Mouse (Mus musculus): Measurements from ENCODE around the gene Wipi1.

DNA sequence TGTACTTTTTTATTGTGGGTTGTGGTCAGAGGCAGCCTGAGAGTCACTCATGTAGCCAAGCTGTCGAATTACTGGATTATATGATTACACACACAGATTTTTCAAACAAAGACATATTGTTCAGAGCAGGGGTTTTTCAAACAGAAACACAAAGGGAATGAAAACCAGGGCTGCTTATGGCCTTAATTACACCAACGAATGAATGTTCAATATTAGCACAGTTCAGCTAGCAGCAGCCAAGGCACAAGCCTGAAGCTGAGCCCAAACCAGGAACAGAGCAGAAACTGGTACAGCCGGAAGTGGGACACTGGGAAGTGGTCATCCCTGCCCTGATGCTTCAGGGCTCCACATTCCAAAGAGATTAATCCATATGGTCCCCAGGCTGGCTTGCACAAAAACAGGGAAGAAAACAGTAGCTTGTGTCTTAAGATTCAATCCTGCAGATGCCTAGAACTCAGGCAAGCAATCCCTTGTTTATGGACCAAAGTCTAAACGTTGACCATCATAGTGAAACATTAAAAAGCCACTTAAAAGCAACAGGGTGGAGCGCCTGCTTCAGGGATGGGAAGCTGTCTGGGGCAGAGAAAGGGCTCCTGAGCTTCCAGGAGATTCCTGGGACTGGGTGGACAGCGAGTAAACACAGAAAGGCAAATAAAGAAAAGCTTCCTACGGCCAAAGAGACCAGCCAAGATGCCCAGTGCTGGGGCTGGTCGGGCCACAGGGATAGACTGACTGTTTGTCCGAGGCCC, 1.5 kb downstream of the Wipi1 start:
- no peak for TF ChIP-seq USF1 (IDR thresholded peaks at IDR 0.05; ENCODE audit: low read depth)
- no peak for TF ChIP-seq CTCF (IDR thresholded peaks at IDR 0.05; ENCODE audit: control insufficient read depth, insufficient read depth, insufficient read length)
- TF ChIP-seq CEBPB (IDR thresholded peaks at IDR 0.05; ENCODE audit: low read depth) = no peak
- no peak for TF ChIP-seq MAX (IDR thresholded peaks at IDR 0.05)
- TF ChIP-seq MYOD1 (IDR thresholded peaks at IDR 0.05; ENCODE audit: control insufficient read depth, insufficient read length, low read depth) = no peak
- no peak for TF ChIP-seq MYOG (IDR thresholded peaks at IDR 0.05; ENCODE audit: control insufficient read depth, extremely low read depth, insufficient read length)

All from C2C12 (cell line).